Mouse (Mus musculus): ENCODE results near the gene Pdk2.

The Pdk2 gene

DNA sequence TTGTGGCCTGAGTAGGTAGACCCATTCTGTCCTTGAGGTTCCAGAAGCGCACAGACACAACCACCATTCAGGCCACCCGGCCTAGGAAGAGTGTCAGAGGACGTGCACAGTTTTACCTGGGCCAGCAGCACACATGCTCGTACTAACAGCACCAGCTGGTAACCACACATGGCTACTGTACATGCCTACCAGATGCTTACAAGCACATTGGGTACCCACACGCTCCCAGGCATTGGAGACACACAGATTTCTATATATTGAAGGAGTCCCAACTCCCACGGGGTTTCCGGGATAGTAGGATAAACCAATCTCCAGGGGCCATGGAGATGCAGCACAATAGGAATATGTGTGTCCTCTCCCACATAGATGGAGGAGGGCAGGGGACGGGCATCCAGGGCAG is 38.4 kb downstream of the Pdk2 start:
- DNase-seq (ENCODE audit: low spot score in 2 of 2), result no peak

DNA sequence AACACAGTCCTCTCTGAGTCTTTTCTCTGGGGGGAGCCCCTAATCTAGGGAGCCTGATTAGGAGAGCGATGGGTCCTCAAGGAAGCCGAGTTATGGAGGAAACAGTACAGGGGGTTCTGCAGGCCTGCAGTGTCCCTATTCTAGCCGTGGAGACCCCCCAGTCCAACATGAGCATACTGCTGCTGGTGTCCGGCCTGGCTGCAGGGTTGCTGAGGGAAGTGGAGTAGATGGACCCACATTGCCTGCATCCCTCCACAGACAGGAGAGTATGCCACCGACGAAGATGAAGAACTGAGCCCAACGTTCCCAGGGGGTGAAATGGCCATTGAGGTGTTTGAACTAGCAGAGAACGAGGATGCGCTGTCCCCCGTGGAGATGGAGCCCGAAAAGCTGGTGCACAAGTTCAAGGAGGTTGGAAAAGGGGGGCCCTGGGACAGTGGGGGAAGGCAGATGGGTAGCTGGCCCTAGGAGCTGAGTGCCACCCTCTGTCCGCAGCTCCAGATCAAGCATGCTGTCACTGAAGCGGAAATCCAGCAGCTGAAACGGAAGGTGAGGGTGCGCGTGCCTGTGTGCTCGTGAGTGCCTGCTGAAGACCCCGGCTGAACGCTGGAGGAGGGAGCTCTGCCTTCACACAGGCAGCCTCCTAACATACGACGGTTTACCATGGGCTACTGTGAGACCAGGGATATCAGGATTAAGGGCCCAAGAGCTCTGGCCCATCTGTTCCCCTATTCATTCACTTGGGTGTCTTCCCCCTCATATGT is 39.4 kb downstream of the Pdk2 start:
- no peak for DNase-seq (ENCODE audit: low spot score in 2 of 2)

DNA sequence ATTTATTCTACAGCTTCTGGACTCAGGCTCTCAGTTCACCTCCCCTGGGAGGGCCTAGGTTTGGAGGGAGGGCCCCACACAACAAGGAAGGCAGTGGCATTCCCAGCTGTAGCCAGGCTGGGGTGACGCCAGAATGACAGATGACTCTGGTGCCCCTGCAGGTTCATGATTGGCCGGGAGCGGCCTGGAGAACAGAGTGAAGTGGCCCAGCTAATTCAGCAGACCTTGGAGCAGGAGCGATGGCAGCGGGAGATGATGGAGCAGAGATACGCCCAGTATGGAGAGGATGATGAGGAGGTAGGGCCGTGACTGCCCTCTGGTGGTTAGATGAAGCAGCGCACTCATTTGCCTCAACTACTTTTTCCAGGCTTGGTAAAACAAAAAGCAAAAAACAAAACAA is 40.1 kb downstream of the Pdk2 start:
- peak in 1 of 2 experiments; percentile 67 for DNase-seq (ENCODE audit: low spot score in 2 of 2)

DNA sequence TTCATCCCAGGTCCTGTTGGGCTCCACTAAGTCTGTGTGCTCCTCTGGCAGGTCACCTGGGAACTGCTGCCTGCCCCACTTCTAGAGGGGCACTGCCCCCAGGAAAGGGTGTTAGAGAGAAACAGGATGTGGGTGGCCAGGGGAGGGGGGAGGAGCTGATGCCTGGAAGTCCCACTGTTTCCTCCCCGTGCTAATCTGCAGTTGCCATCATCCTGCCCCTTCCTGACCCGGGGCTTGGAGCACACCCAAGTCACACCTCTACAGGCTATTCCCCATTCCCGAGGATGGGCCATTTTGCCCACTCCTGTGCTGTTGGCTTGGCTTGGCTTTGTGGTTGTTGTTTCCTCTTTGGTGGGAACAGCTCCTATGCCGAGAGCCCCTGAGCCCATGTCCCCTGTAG is 40.6 kb downstream of the Pdk2 start:
- DNase-seq (ENCODE audit: low spot score in 2 of 2), result no peak

DNA sequence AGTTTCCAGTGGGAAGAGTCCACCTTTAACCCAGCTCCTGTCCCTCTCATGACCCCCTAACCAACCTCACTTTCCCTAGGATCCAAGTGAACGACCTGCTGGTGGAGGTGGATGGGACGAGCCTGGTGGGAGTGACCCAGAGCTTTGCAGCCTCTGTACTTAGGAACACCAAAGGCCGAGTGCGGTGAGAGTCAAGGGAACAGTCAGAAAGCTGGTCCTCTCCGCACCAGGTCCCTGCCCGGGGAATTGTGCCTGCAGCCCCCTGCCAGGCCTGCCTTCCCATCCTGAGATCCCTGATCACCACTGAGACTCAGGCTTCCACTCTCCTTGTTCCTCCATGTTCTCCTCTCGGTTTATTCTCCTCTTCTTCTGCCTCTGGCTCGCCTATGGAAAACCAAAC is 41.0 kb downstream of the Pdk2 start:
- no peak for DNase-seq (ENCODE audit: low spot score in 2 of 2)

DNA sequence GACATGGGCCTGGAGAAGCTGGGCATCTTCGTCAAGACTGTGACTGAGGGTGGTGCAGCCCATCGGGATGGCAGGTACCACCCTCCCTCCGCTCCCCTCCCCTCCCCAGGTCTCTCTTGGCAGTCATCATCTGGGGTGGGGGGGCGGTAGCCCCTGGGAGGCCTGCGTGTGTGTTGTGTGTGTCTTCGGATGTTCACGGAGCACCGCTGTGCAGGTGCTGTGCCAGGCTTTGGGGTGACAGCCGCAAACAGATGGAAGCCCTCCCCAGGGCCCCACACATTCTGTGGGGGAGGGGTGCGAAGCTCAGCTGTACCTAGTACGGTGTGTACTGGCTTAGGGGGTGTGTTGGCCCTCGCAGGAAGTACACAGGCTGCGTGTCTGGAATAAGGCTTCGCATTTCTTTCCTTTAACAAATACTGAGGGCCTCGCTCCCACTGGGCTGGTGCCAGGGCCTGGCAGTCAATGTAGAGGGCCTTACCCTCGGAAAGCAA is 43.1 kb downstream of the Pdk2 start:
- peak in 1 of 2 experiments; percentile 51 for DNase-seq (ENCODE audit: low spot score in 2 of 2)

DNA sequence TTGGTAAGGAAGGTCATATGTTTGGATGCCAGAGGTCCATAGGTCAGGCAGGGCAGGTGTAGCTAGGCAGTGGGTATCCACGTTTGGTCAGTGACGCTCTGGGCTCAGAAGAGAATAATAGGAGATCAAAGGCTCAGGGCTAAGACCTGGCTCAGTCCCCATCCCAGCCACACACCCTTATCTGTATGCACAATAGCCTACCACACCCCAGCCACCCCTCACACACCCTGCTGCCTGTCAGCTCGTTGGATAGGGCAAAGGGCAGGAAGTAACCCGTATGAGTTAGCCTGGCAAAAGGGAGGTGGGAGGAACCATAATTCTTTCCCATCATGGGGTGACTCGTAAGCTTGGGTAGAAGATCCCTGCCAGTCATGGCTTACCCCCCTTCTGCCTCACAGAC is 43.6 kb downstream of the Pdk2 start:
- no peak for DNase-seq (ENCODE audit: low spot score in 2 of 2)

DNA sequence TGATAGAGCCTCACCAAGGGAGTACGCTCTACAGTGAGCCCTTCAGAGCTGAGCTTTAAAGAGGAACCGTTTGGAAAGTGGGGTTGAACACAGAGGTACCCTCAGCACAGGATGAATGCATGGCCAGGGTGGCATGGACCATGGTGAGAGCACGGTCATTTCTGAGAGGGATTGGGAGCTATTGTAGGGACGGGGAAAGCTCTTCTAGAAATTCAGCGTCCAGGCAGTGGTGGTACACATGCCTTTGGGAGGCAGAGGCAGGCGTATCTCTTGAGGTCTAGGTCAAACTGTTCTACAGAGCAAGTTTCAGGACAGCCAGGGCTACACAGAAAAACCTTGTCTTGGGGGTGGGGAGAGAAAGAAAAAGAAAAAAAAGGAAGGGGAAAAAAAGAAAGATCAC is 44.2 kb downstream of the Pdk2 start:
- DNase-seq (ENCODE audit: low spot score in 2 of 2), result no peak

DNA sequence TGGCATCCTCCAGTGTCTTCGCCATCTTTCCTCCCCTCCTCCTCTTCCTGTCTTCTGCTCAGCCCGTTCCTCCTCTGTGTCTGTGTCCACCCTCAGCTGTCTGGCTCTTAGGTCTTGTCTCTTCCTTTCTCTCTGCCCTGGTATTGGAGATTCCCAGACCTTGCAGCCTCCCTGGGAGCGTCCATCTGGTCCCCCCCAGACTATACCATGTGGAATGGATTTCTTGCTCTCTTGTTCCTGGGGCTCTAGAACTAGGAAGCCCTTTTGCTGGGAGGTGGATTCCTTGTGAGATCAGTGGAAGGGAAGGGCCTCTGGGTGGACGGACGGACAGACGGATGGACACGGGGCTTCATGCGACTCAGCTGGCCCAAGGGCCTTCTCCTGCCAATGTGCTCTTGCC is 45.1 kb downstream of the Pdk2 start:
- DNase-seq (ENCODE audit: low spot score in 2 of 2), result no peak

DNA sequence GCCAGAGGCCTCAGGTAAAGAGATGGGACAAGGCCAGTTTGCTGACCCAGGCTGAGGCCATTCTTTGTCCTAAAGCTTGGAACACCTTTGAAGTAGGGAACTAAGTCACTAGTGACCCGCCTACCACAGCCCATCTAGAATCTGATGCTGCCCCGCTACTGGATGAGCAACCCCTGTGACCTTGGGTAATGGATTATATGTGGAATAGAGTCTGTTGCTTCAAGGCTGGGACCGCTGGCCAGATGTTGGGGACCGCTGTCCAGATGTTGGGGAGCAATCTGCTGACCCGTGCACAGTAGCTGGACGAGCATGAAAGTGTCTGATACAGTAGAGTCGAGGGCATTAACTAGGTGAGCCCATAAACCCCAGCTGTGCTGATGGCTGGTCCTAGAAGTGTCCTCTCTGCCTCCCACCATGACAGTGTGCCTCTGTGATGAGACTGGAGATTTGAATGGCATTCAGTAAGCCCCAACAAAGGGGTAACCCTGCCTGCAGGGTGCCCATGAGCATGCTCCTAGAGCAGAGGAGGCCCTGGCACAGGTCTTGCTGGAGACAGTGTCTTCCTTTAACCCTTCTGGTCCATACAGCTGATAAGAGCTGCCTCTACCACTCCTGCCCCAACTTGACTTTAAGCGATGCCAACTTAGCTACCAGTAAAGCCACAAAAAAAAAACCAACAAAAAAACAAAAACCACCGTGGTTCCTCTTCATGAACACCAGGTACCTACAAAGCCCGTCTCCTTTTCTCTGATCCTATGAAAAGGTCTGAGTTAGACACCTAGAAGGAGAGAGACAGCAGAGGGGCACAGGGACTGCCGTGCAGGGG is 46.0 kb downstream of the Pdk2 start:
- DNase-seq (ENCODE audit: low spot score in 2 of 2), result no peak

DNA sequence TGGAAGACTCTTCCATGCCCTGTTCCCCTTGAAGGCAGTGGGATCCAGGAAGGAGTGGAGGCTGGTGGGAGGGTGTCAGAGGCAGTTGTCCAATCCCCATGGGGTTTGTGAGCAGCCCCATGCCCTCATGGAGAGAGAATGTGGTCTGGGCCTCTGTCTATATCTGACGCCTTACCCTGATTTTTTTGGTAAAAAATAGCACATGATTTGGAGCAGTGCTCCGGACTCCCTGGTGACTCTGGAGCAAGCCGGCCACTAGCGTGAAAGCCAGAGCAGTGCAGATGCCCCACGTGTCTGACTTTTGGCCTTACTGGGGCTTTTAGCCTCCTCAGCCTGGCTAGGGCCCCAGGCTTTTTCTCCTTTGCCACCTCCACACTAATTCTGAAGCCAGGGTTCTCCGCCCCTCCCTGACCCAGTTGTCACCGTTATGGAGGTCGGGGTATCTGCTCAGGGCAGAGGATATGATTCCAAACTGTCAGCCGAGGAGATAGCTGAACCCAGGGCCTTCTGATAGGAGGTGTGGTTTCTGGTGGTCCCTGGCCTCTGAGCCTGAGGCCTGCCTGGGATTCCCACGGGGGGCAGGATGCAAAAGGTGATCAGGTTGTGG is 46.8 kb downstream of the Pdk2 start:
- DNase-seq (ENCODE audit: low spot score in 2 of 2), result no peak

DNA sequence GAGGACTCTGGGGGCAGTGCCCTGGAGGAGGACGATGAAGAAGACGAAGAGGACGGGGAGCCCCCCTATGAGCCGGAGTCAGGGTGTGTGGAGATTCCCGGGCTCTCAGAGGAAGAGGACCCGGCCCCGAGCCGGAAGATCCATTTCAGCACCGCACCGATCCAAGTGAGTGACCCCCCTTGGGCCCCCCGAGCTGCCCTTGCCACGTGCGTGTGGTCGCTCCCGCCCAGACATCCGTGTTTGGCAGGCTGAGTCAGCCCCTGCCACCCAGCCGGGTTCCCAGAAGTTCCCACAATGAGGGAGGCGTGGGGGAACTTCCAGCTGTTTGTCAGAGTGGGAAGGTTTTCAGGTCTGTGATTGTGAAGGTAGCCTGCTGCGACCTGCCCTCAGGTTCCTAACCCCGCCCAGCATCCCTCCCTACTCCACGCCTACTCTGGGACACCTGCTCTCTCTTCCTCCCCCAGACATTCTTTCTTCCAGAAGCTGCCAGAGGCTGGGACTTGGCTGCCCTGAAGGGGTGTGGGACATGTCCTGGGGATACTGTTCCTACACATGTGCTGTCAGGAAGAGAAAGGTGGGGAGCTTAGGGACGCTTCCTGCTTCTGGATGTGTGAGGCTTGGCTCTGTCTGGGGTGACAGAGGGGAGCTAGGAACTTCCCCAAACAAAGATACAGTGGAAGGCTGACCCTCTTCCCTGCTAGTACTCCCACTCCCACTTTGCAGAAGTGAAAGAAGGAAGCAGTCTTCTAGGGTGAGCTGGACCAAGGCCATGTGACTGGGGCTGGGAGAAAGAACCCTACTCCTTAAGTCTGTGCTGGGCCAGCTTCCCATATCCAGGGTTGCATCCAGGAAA is 48.2 kb downstream of the Pdk2 start:
- DNase-seq (ENCODE audit: low spot score in 2 of 2), result no peak

DNA sequence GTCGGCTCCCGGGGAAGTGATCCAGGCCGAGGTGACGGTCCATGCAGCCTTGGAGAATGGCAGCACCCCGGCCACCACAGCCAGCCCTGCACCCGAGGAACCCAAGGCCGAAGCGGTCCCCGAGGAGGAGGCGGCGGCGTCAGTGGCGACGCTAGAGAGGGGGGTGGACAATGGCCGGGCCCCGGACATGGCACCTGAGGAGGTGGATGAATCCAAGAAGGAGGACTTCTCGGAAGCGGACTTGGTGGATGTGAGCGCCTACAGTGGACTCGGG is 48.7 kb downstream of the Pdk2 start:
- no peak for DNase-seq (ENCODE audit: low spot score in 2 of 2)

DNA sequence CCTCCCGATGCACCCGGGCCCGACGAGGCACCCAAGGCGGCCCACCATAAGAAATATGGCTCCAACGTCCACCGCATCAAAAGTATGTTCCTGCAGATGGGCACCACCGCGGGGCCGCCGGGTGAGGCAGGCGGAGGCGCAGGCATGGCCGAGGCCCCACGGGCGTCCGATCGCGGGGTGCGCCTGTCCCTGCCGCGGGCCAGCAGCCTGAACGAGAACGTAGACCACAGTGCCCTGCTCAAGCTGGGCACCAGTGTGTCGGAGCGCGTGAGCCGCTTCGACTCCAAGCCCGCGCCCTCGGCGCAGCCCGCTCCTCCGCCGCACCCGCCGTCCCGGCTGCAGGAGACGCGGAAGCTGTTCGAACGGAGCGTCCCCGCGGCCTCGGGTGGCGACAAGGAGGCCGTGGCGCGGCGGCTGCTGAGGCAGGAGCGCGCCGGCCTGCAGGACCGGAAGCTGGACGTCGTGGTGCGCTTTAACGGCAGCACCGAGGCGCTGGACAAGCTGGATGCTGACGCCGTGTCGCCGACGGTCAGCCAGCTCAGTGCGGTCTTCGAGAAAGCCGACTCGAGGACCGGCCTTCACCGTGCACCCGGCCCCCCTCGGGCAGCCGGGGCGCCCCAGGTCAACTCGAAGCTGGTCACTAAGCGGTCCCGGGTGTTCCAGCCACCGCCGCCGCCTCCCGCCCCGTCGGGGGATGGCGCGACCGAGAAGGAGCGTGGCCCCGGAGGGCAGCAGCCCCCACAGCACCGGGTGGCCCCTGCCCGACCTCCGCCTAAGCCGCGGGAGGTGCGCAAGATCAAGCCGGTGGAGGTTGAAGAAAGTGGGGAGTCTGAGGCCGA is 49.3 kb downstream of the Pdk2 start:
- no peak for DNase-seq (ENCODE audit: low spot score in 2 of 2)

DNA sequence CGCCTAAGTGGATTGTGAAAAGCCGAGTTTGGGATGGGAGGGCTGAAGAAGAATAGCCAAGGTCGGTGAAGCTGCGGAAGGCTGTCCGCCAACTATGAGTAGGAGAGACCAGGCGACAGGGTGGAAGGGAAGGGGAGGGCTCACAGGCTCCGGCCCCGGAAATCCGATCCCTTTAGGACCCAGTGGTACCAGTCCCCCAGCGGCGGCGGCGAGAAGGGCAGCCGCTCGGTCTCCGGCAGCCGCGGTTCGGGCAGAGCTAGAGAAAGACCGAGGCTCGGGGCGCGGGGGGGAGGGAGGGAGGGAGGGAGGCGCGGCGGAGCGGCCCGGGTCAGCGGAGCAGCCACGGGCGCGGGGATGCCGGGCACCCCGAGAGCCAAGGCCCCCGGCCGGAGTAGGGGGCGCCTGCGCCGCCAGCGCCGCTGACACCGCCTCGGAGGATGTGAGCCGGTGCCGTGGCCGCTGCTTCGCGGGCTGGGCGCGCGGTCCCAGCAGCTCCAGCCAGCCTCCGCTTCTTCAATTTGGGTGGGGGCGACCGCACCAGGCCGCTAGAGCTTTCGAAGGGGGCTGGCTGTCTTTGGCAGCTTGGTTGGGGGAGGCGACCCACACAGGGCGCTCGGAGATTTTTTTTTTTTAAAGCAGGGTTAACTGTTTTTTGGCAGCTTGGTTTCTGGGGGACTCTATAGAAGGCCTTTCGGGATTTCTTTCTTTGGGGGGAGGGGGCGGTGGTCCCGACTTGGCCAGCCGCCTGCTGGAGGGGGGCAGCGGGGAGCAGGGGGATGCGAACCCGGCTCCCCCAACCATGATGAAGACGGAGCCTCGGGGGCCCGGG is 50.2 kb downstream of the Pdk2 start, which contains the start of gene Ppp1r9b:
TSS of gene Ppp1r9b (plus strand) at position 287 of the 829 bp plus-strand sequence.
- peak; percentile 87 to 89 for DNase-seq (ENCODE audit: low spot score in 2 of 2)

DNA sequence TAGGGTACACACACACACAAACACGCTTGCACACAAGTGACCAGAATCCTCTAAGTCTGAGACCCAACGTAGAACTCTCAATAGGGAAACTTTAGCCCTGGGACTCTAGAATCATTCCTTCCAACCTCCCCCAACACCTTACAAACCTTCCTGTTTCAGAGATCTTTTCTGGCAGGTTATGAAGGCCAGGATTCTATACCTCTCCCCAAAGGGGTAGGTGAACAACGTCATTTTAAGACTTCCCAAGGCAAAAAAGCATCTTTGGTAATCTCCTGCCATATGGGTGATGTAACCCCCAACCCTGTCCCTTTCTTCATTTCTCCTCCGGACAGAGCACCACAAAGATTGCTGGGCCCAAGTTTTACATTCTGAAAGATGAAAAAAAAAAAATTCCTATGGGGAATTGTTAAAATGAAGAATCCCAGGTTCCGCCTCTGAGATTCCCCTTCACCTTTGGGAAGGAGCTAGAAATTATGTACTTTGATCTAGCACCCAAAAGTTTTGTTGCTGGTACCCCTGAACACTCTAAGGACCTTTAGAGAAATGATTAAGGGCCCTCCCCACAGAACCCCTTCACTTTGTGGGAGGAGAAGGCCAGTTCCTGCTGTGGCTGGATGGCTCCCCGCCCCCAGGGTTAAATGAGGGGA is 50.9 kb downstream of the Pdk2 start:
- DNase-seq (ENCODE audit: low spot score in 2 of 2), result no peak

DNA sequence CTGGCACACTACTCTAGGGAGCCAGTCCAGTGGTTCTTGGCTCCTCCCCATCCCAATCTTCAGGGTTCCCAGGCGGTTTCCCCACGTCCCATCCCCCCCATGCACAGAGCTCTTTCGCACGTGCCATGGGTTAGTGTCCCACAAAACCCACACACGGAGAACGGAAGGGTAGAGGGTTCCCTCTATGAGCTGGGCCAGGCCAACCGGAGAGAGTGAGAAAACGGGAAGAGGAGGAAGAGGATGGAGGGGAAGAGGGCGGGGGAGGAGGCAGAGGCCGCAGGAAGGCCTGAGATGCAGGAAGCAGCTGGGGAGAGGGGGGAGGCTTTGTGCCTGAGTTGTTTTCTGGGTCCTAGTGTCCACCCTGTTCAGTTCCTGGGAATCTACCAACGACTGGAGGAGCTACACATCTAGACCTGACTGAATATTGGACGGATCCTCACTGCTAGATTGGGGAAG is 51.6 kb downstream of the Pdk2 start:
- peak in 1 of 2 experiments; percentile 59 for DNase-seq (ENCODE audit: low spot score in 2 of 2)

DNA sequence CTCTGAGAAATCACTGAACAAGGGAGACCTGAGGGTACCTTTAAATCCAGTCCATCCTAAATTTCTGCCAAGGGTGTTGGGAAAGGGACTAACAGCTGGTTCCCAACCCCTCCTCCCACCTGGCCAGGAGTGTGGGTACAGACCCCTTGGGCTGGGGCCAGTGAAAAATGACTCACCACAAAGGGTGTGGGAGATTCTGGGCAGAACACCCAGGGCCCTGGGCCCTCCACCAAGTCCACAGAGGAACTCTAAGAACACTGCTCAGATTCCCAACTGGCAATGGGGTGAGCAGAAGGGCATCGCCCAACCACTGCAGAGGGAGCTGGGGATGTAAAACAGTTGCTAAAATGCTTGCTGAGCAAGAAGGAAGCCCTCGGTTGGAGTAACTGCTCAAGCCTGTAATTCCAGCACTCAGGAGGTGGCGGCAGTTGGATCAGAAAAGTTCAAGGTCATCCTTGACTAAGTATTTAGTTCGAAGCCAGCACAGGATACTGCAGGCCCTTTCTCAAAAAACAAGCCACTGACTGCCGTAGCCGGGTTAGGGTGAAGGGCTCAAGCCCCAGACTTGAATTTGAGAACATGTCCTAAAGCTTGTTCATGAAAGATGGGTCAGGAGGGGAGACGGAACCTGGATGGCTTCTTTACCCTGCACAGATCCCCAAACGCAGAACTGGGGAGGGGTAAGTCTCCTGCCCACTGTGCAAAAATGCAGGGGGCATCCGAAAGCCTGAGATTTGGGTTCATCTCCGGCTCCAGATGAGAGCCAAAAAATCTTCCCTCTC is 52.2 kb downstream of the Pdk2 start:
- peak in 1 of 2 experiments; percentile 52 for DNase-seq (ENCODE audit: low spot score in 2 of 2)

DNA sequence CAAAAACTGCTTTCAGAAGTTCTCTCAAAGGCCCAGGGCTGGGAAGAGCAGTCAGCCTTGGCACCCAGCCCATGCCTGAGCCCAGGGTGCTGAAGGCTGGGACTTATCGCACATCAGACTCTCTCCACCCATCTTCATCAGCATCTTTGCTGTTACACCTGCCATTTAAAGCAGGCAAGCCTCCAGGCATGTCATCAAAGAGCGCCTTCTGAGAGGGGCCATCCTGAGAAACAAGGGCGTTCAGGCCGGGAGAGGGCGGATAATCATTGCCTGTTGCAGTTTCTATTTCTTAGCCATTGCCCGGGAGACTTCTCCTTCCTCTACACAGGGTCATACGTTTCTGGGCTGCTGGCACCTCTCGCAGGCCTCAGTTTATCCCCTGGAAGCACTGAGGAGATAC is 53.3 kb downstream of the Pdk2 start:
- DNase-seq (ENCODE audit: low spot score in 2 of 2), result peak in 1 of 2 experiments; percentile 13
